Mouse (Mus musculus) gastrocnemius, postnatal 14 days (tissue): ENCODE results near the gene Prpf6. TPM values are rescaled to one million over a fixed set of nuclear protein-coding genes. Genes with fewer than 3 reads are reported as not detected.

Experiments
- DNase-seq: peaks from one replicate; pipeline ENCODE4 v3.0.0; 2021; ENCODE audit warnings: mixed read lengths
- intact Hi-C: fragments of 180-260 bp; cut with DNase I; formaldehyde crosslinking; loops from one replicate; pipeline ENCODE4 v1.15.1; 2025; ENCODE audit warnings: low total_unique reads
- total RNA-seq, 2 experiments: library from RNA; stranded (reverse); gene quantifications; 2 replicates each; pipeline ENCODE4 v1.2.3; 2021

Gene Prpf6
- total RNA-seq, 2 experiments from 2014 or later: 28.0 to 30.1 TPM

DNA sequence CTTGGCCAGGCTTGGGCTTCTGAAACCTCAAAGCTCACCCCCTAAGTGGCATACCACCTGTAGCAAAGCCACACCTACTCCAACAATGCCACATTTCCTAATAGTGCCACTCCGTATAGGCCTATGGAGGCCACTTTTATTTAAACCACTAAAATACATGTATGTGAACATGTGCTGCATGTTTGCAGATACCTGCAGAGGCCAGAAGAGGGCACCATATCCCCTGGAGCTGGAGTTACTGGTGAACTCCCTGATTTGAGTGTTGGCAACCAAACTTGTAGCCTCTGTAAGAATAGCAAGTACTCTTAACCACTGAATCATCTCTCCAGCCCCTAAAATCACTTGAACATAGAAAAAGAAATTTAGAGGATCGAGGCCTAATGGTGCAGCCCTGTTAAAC lies 52.7 kb downstream of the Prpf6 start:
- intact Hi-C loops: no loop called here
- peak; percentile 45 for DNase-seq

GRCm38 (mm10) chr2:181645666-181646065 lies 54.0 kb downstream of the Prpf6 start:
- no peak for DNase-seq
- intact Hi-C loops: no loop called here

DNA sequence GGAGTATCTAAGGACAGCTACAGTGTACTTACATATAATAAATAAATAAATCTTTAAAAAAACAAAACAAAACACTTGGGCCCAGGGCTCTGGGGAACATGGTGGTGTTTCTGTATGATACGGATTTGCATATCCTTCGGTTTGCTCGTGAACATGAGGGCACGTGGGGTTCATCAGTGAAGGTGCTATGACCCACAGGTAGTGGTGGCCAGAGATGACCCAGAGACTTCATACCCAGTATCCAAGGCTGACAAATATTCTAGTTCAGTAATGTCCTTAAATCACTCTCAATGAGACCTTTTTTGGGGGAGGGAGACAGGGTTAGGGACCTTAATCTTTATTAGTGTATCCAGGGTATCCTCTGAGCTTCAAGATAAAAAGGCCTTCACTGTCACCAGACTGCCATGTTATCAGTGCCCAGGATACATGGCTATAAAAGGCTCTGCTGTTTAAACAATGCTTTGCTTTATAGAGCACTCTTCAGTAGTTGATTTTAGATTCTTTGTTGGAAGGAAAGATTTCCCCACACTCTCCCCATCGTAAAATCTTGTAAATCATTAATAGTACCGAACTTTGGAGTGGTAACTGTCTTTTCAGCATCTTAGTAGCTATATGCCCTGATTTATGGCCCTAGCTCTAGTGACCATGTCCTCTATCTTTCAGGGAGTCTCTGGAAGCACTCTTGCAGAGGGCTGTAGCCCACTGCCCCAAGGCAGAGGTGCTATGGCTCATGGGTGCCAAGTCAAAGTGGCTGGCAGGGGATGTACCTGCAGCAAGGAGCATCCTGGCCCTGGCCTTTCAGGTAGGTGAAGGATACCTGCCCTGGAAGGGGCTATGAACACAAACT lies 55.2 kb downstream of the Prpf6 start:
- no peak for DNase-seq
- intact Hi-C loops: no loop called here

- no peak for DNase-seq
- intact Hi-C loops: no loop called here
These were observed 57.3 kb downstream of the Prpf6 start for GRCm38 (mm10) chr2:181648926-181649325.

GRCm38 (mm10) chr2:181653065-181653464 lies 61.4 kb downstream of the Prpf6 start:
- intact Hi-C loops: no loop called here
- DNase-seq: no peak

GRCm38 (mm10) chr2:181653523-181653922 lies 61.9 kb downstream of the Prpf6 start:
- DNase-seq: no peak
- intact Hi-C loops: no loop called here

GRCm38 (mm10) chr2:181656734-181657133 lies 65.1 kb downstream of the Prpf6 start, which contains the start of gene Gm29797:
TSS of gene Gm29797 (plus strand) at chr2:181657034.
- no peak for DNase-seq
- intact Hi-C loops: no loop called here

- DNase-seq: no peak
- intact Hi-C loops: no loop called here
These were observed 65.8 kb downstream of the Prpf6 start for GRCm38 (mm10) chr2:181657441-181657840.

GRCm38 (mm10) chr2:181658528-181658927 lies 66.9 kb downstream of the Prpf6 start:
- intact Hi-C loops: no loop called here
- no peak for DNase-seq

GRCm38 (mm10) chr2:181658930-181659555 lies 67.4 kb downstream of the Prpf6 start:
- DNase-seq: peak; percentile 62
- intact Hi-C loops: no loop called here

GRCm38 (mm10) chr2:181659609-181660055 lies 68.0 kb downstream of the Prpf6 start:
- intact Hi-C loops: no loop called here

GRCm38 (mm10) chr2:181662620-181663297 lies 71.1 kb downstream of the Prpf6 start:
- no peak for DNase-seq
- intact Hi-C loops: no loop called here

More at GRCm38 (mm10) chr2:181659609-181660055, 68.0 kb downstream of the Prpf6 start:
- DNase-seq: peak; percentile 80

DNA sequence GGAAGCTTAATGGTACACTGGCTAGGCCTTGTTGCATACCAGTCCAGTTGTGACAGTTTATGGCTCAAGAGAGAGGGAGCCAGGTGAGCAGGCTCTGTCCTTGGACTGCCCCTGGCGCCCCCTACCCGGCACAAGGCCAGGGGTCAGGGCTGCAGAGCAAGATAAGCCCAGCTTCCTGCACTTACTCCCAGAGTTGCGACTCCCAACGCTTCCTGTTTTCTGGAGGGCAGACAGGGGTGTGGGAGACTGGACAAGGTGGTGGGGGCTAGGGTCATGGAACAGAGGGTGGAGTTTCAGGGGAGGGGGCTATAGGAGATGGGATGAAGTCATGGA lies 71.6 kb downstream of the Prpf6 start:
- DNase-seq: no peak
- intact Hi-C loops: no loop called here

- DNase-seq: no peak
- intact Hi-C loops: no loop called here
These were observed 78.7 kb downstream of the Prpf6 start for GRCm38 (mm10) chr2:181670285-181670912.

DNA sequence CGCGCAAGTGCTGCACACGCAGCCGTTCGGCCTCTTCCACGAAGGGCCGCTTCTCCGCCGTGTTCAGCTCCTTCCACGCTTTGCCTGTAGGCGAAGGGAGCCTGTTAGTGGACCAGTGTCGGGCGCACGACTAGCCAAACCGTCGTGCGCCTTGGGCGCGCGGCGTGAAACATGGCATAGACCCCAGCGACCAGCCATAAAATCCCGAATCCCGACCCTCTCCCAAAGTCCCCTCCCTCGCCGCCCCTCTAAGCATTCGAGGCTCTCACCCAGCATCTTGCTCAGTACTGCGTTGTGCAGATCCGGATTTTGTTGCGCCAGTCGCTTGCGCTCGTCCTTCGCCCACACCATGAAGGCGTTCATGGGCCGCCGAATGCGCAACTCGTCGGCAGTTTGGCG lies 79.2 kb downstream of the Prpf6 start:
- intact Hi-C loops: no loop called here
- DNase-seq: no peak

DNA sequence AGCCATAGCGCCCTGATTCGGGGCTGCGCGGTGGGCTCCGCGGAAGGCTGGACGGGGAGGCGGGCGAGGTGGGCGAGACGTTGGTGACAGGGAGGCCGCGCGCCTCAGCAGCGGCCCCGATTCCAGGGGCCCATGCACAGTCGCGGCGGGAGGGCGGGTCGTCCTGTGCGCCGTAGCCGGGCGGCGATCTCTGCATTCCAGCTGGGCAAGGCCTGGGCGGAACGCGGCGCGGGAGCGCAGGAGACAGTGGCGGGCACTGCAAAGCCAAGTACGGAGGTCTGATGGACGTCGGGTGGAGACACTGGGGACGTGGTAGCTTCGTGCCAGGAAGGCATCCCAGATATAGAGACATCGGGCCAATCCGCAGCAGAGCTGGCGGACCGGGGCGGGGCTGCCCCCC lies 79.7 kb downstream of the Prpf6 start, which contains the start of gene Sox18:
Gene Sox18 (minus strand): TSS at position 315 of the 400 bp plus-strand sequence.
- intact Hi-C loops: no loop called here
- DNase-seq: peak; percentile 36

- intact Hi-C loops: no loop called here
- no peak for DNase-seq
These were observed 80.3 kb downstream of the Prpf6 start for GRCm38 (mm10) chr2:181671984-181672383.

- no peak for DNase-seq
- intact Hi-C loops: no loop called here
These were observed 81.8 kb downstream of the Prpf6 start for GRCm38 (mm10) chr2:181673501-181673900.

DNA sequence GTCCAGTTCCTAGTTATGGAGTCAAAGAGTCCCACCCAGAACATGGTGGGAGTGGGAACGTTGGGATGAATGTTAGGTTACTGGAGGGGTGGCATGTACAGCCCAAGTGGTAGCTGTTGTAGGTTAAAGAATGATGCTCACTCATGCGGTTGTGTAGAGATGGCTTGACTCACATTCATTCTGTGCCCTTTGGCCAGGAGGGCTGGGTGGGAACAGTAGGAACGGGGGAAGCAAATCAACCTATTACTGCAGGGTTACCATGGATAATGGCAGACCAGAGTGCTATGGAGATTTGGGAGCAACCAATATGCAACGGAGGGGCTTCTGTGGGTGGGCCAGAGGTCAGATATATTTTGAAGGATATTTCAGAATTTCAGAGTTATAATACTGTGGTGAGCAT lies 83.3 kb downstream of the Prpf6 start:
- intact Hi-C loops: no loop called here
- DNase-seq: no peak

DNA sequence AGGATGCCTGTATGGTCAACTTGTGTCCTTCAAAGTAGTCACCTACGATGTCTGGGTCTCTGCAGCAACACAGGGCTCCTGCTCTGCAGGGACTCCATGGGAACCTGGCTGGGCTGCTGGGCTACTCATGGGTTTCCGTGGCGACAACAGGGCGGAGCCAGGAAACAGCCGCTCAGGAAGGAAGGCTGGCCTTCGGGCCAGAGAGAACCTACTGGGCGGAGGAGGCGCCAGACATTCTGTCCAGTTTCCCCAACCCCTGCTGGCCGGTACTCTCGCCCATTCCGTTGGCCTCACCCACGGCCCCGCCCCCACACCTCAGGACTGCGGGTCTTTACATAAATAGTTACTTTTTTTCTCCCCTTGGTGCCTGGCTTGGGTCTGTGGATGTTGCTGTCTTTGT lies 83.8 kb downstream of the Prpf6 start:
- peak; percentile 71 for DNase-seq
- intact Hi-C loops: no loop called here
